In genomic region chr14:27268137-27268536, GRCm38 (mm10) we compare ENCODE assay signal across 19 mouse cellular contexts.
DNase-seq lines count a peak whose midpoint lies in the region; ATAC-seq and TF ChIP-seq lines count a peak whose summit lies in the region.
"Had no signal": no experiment of that assay in that cellular context is flagged by ENCODE, and none has a peak within 500 bp of the region (broad histone marks: within the 10 kb centered on the region; RNA-seq: fewer than 3 reads in every experiment).

No protein-coding gene starts in this region.

- no peak for TF ChIP-seq EP300 in heart, adult 2 months (IDR thresholded peaks at IDR 0.05; ENCODE audit: insufficient read depth, low read depth, low read length)

- no peak for TF ChIP-seq CTCF in heart, adult 2 months (IDR thresholded peaks at IDR 0.05)

- H3K36me3 ChIP-seq in heart, adult 2 months (ENCODE audit: control insufficient read depth, insufficient read depth, low read length), result peaks cover 11% of the 10 kb centered on the region
- H3K36me3 ChIP-seq: limb, embryonic 10.5 days; midbrain, embryonic 10.5 days had no signal

- no peaks in the 10 kb centered on the region for H3K79me2 ChIP-seq in heart, adult 2 months (replicated peaks; ENCODE audit: control insufficient read depth, insufficient read depth, low read length)

- H3K9ac ChIP-seq in heart, adult 2 months (ENCODE audit: low read depth, low read length), result no peak overlapping the region
- H3K9ac ChIP-seq: forebrain, postnatal 0 days; lung, embryonic 14.5 days had no signal

- no peak for DNase-seq in heart, adult 2 months
- DNase-seq in heart, postnatal 14 days, result no peak
- DNase-seq in B cell, adult 2 months, result peak; percentile 17
- no peak for DNase-seq in frontal cortex, postnatal 25 days (ENCODE audit: low spot score in 2 of 2)
- no peak for DNase-seq in spleen, adult 12 weeks (ENCODE audit: low spot score)
- DNase-seq: adrenal gland, postnatal 36 days; forebrain, postnatal 0 days; gastrocnemius, postnatal 10 days; heart, postnatal 4 days; kidney, postnatal 36 days; lung, embryonic 14.5 days; lung, postnatal 4 days; thymus, postnatal 36 days had no signal

- H3K4me3 ChIP-seq in heart, adult 2 months, result no peak overlapping the region
- H3K4me3 ChIP-seq: limb, embryonic 10.5 days; midbrain, embryonic 10.5 days had no signal

- H3K4me1 ChIP-seq in heart, adult 2 months (ENCODE audit: control insufficient read depth, insufficient read depth, low read length), result peaks cover 11% of the 10 kb centered on the region

- peak overlapping the region; percentile 53; the same call in 1 of the 2 replicates for H3K27ac ChIP-seq in heart, adult 2 months
- H3K27ac ChIP-seq: hindbrain, postnatal 0 days; limb, embryonic 10.5 days; midbrain, embryonic 10.5 days had no signal

- ATAC-seq in CD4-positive, CD25-positive, alpha-beta regulatory T cell, adult 4 months, result peak; percentile 72
- ATAC-seq in inflammation-experienced regulatory T-cells, adult 6 months, result peak; percentile 68
- ATAC-seq: forebrain, postnatal 0 days; hindbrain, postnatal 0 days; Patski had no signal

- intact Hi-C loops in heart, adult 2 months (cut with DNase I), result loop anchor here (2.0 kb wide), 1 partner anchor 13 kb away; no protein-coding TSS in a partner anchor
- intact Hi-C loops in heart, postnatal 14 days (cut with DNase I), result no loop called here

- WGBS in heart, adult 2 months, result 52% methylated on average over 5 of the region's 5 CpGs

- no peak for TF ChIP-seq POLR2A in heart, adult 2 months (IDR thresholded peaks at IDR 0.05; ENCODE audit: insufficient read depth, low read depth, low read length)

- no peaks in the 10 kb centered on the region for H3K27me3 ChIP-seq in heart, adult 2 months (ENCODE audit: control insufficient read depth, insufficient read depth, low read length)
- H3K27me3 ChIP-seq: Patski had no signal

Comparison
In these comparisons a context has a peak if more than half of its experiments do, and no peak if none do; other contexts are left out.
1. DNase-seq: peak in B cell, adult 2 months (2 of 2); none in heart, adult 2 months (0 of 2), heart, postnatal 14 days (0 of 2), frontal cortex, postnatal 25 days (0 of 2) and spleen, adult 12 weeks (single experiment).